Mouse (Mus musculus) hindbrain, embryonic 10.5 days (tissue): Measurements from ENCODE around the gene Anxa9. TPM values are rescaled to one million over a fixed set of nuclear protein-coding genes. Genes with fewer than 3 reads are reported as not detected.

Source experiments
- DNase-seq: peaks from one replicate; pipeline ENCODE4 v3.0.0-alpha.2; 2017; ENCODE audit warnings: low spot score
- H3K27ac ChIP-seq: fragments of 300-500 bp; sonication (generic); 2 replicates; pipeline ENCODE4 v1.5.1; 2016; ENCODE audit warnings: mild to moderate bottlenecking, moderate library complexity
- H3K27me3 ChIP-seq: fragments of 300-500 bp; sonication (generic); 2 replicates; pipeline ENCODE4 v1.6.1; 2016; ENCODE audit warnings: mild to moderate bottlenecking; ENCODE audit not compliant: poor library complexity, insufficient read depth, severe bottlenecking
- H3K36me3 ChIP-seq: fragments of 300-500 bp; sonication (generic); 2 replicates; pipeline ENCODE4 v1.6.1; 2016; ENCODE audit warnings: mild to moderate bottlenecking, moderate library complexity
- H3K4me1 ChIP-seq: fragments of 300-500 bp; sonication (generic); replicated peaks from 2 replicates; pipeline ENCODE4 v1.6.1; 2016; ENCODE audit warnings: mild to moderate bottlenecking
- H3K4me3 ChIP-seq: fragments of 300-500 bp; sonication (generic); 2 replicates; pipeline ENCODE4 v1.5.1; 2016; ENCODE audit warnings: mild to moderate bottlenecking, moderate library complexity
- H3K9me3 ChIP-seq: fragments of 300-500 bp; sonication (generic); 2 replicates; pipeline ENCODE4 v1.6.1; 2016; ENCODE audit warnings: mild to moderate bottlenecking, moderate library complexity
- WGBS: fragments of 180-500 bp; shearing (Covaris S2); methylation state at CpG from one replicate; pipeline ENCODE4 v1.1.7; 2016; 5-methylcytosine and 5-hydroxymethylcytosine counted together
- polyA plus RNA-seq: library from polyadenylated mRNA; unstranded; fragments of >200 nt; fragmentation: Nextera tagmentation; extraction: Ambion mirVana; gene quantifications from 2 replicates; pipeline ENCODE4 v1.2.1, GENCODE M21; 2016

The Anxa9 gene
- polyA plus RNA-seq, 1 experiment from 2014 or later = 2.0 TPM

GRCm38 (mm10) chr3:95250361-95250760 lies 56.6 kb downstream of the Anxa9 start:
- 81% methylated on average over 5 of the region's 5 CpGs for WGBS
- no peak for DNase-seq
- peaks cover 34% of the 10 kb centered on the region for H3K36me3 ChIP-seq
- H3K27ac ChIP-seq = no peak overlapping the region
- no peak overlapping the region for H3K4me3 ChIP-seq
- H3K27me3 ChIP-seq = no peaks in the 10 kb centered on the region
- H3K4me1 ChIP-seq = no peaks in the 10 kb centered on the region
- no peaks in the 10 kb centered on the region for H3K9me3 ChIP-seq

GRCm38 (mm10) chr3:95247660-95248336 lies 59.2 kb downstream of the Anxa9 start:
- no peaks in the 10 kb centered on the region for H3K4me1 ChIP-seq
- no peak for DNase-seq
- WGBS = 82% methylated on average over 1 of the region's 1 CpGs
- H3K9me3 ChIP-seq = no peaks in the 10 kb centered on the region
- H3K4me3 ChIP-seq = no peak overlapping the region
- H3K27me3 ChIP-seq = no peaks in the 10 kb centered on the region
- peaks cover 13% of the 10 kb centered on the region for H3K36me3 ChIP-seq
- H3K27ac ChIP-seq = no peak overlapping the region

- DNase-seq = no peak
- H3K36me3 ChIP-seq = peaks cover 8% of the 10 kb centered on the region
- WGBS = 86% methylated on average over 5 of the region's 5 CpGs
Measured at GRCm38 (mm10) chr3:95246465-95247231, 60.3 kb downstream of the Anxa9 start.

More at GRCm38 (mm10) chr3:95246465-95247231, 60.3 kb downstream of the Anxa9 start:
- no peak overlapping the region for H3K27ac ChIP-seq
- no peaks in the 10 kb centered on the region for H3K9me3 ChIP-seq
- H3K4me3 ChIP-seq = no peak overlapping the region
- no peaks in the 10 kb centered on the region for H3K4me1 ChIP-seq
- H3K27me3 ChIP-seq = no peaks in the 10 kb centered on the region

Other genes starting within 250 kb of the Anxa9 start
- 19.0 and 20.1 TPM in 2 replicates for gene Pip5k1a, start 200.2 kb downstream of the Anxa9 start, polyA plus RNA-seq
- gene Vps72, start 196.2 kb downstream of the Anxa9 start, polyA plus RNA-seq = 274 and 303 TPM in 2 replicates
- 0.95 and 1.3 TPM in 2 replicates for gene Tmod4, start 182.7 kb downstream of the Anxa9 start, polyA plus RNA-seq
- 79.2 and 94.1 TPM in 2 replicates for gene Scnm1, start 173.2 kb downstream of the Anxa9 start, polyA plus RNA-seq
- 13.4 and 17.2 TPM in 2 replicates for gene Lysmd1, start 173.1 kb downstream of the Anxa9 start, polyA plus RNA-seq
- gene Tnfaip8l2, start 164.8 kb downstream of the Anxa9 start, polyA plus RNA-seq = 2.1 and 2.9 TPM in 2 replicates
- 9.9 and 24.3 TPM in 2 replicates for gene Sema6c, start 146.7 kb downstream of the Anxa9 start, polyA plus RNA-seq
- gene Gabpb2, start 89.3 kb downstream of the Anxa9 start, polyA plus RNA-seq = 7.9 and 12.2 TPM in 2 replicates
- 99.6 and 111 TPM in 2 replicates for gene Cdc42se1, start 78.4 kb downstream of the Anxa9 start, polyA plus RNA-seq
- gene Mllt11, start 75.0 kb downstream of the Anxa9 start, polyA plus RNA-seq = 45.8 and 95.9 TPM in 2 replicates
- gene Gm128, start 65.6 kb downstream of the Anxa9 start, polyA plus RNA-seq = 0.17 and 0.22 TPM in 2 replicates
- 0.60 and 0.63 TPM in 2 replicates for gene Bnipl, start 56.0 kb downstream of the Anxa9 start, polyA plus RNA-seq
- gene Mindy1, start 25.8 kb downstream of the Anxa9 start, polyA plus RNA-seq = 33.9 and 44.1 TPM in 2 replicates
- 28.2 and 28.6 TPM in 2 replicates for gene Prune1, start 25.1 kb downstream of the Anxa9 start, polyA plus RNA-seq
- 116 and 123 TPM in 2 replicates for gene Cers2, start 7.6 kb upstream of the Anxa9 start, polyA plus RNA-seq
- 51.7 and 54.4 TPM in 2 replicates for gene Setdb1, start 50.0 kb upstream of the Anxa9 start, polyA plus RNA-seq
- gene 4930558C23Rik, start 95.7 kb upstream of the Anxa9 start, polyA plus RNA-seq = not detected in 2 replicates
- gene Arnt, start 127.2 kb upstream of the Anxa9 start, polyA plus RNA-seq = 30.6 and 33.5 TPM in 2 replicates
- gene Ctsk, start 192.1 kb upstream of the Anxa9 start, polyA plus RNA-seq = 3.7 and 5.9 TPM in 2 replicates
- 3.9 and 7.6 TPM in 2 replicates for gene Ctss, start 219.6 kb upstream of the Anxa9 start, polyA plus RNA-seq